Mouse (Mus musculus) stomach, postnatal 0 days (tissue): ENCODE results near the gene Mcoln2.

ENCODE experiments used
- CTCF ChIP-seq: IDR thresholded peaks from 2 replicates; pipeline ENCODE4 v1.5.1; 2016; ENCODE audit warnings: antibody characterized with exemption, low read depth, mild to moderate bottlenecking, moderate library complexity
- EP300 ChIP-seq: optimal IDR thresholded peaks from 2 replicates; pipeline ENCODE3; 2016; ENCODE audit warnings: antibody characterized with exemption

DNA sequence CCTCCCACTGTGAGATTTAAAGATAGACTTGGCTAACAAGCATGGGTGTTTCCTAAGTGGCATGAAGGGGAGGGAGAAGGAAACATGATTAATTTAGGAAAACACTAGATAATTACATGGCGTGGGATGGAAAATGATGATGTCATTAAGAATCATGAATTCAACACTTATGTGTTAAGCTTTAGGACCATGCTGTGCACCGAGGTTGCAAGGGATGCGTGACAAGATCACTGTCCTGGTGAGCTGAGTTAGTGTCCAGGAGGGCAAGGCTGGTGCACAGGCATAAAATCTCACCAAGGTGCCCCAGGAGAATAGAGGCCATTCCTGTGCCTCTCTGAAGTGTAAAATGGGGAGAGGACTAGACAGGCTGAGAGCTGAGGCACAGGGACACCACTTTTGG is 49.9 kb downstream of the Mcoln2 start:
- TF ChIP-seq CTCF (no peak), EP300 (no peak)
